Mouse (Mus musculus): ENCODE measurements around the gene Macrod2.

DNA sequence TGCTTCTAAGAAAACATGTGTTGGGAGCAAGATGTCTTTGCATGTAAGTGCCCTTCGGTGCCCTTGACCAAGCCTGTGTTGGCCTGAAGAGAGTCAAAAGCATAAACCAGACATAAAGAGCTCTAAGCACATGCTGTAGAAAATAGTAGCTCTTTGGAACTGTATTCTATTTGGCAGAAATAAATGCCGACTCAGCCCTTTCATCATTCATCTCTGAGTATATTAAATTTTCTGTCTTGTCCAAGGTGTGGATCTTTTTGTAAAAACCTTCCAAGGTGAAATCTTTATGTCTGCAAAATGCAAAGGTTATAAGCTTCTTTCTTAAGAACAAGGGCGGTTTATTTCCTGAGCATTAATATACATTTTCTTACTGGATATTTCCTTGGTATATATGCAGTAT is 920.2 kb downstream of the Macrod2 start:
- TF ChIP-seq CTCF (IDR thresholded peaks at IDR 0.05; ENCODE audit: control insufficient read depth, insufficient read depth, insufficient read length) (no peak), MAX (IDR thresholded peaks at IDR 0.05) (no peak), MYOD1 (IDR thresholded peaks at IDR 0.05; ENCODE audit: control insufficient read depth, insufficient read length, low read depth) (no peak), CEBPB (IDR thresholded peaks at IDR 0.05; ENCODE audit: low read depth) (no peak), FOSL1 (IDR thresholded peaks at IDR 0.05; ENCODE audit: insufficient read depth, low read length, poor library complexity, severe bottlenecking) (no peak), USF1 (IDR thresholded peaks at IDR 0.05; ENCODE audit: low read depth) (no peak)

Data from C2C12 (cell line).